Mouse (Mus musculus): ENCODE results near the gene Sesn2. TPM values are rescaled to one million over a fixed set of nuclear protein-coding genes. Genes with fewer than 3 reads are reported as not detected.

Gene Sesn2
- polyA plus RNA-seq, 1 experiment, result 41.6 TPM

DNA sequence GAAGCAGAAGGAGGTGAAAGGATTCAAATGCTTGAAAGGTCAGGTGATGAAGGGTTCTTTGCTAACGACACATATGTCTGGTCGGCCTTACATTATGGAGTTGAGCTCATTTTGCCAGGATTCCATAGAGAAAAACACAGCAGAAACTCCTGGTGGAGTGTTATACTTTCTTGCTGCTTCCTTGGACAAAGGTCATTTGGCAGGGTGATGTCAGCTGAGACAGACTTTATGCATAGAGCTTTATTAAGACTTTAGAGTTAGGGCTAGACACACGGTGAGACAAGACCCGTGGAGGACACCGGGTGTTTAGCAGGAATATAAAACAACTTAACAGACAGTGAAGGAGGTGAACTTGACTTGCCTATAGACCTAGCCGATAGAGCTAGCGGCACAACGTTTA, 32.5 kb downstream of the Sesn2 start:
- Histone ChIP-seq H3K9ac (ENCODE audit: low read depth, poor library complexity, severe bottlenecking) (no peak overlapping the region), H3K9me3 (replicated peaks; ENCODE audit: control insufficient read depth, insufficient read depth, low read length, poor library complexity, severe bottlenecking) (no peaks in the 10 kb centered on the region), H3K4me1 (ENCODE audit: control insufficient read depth, insufficient read depth, low read length) (no peaks in the 10 kb centered on the region), H3K27me3 (ENCODE audit: control insufficient read depth, insufficient read depth, low read length, poor library complexity, severe bottlenecking) (no peaks in the 10 kb centered on the region), H3K27ac (ENCODE audit: insufficient read depth, low read length) (no peak overlapping the region), H3K4me3 (ENCODE audit: low read depth, low read length) (no peak overlapping the region), H3K36me3 (ENCODE audit: control insufficient read depth, insufficient read depth, low read length, poor library complexity, severe bottlenecking) (no peaks in the 10 kb centered on the region)
- no peak for TF ChIP-seq CTCF (IDR thresholded peaks at IDR 0.05; ENCODE audit: low read depth, low read length)
- no peak for TF ChIP-seq EP300 (IDR thresholded peaks at IDR 0.05; ENCODE audit: insufficient read depth, low read depth, low read length)
- TF ChIP-seq POLR2A (IDR thresholded peaks at IDR 0.05; ENCODE audit: insufficient read depth, low read length), result no peak

DNA sequence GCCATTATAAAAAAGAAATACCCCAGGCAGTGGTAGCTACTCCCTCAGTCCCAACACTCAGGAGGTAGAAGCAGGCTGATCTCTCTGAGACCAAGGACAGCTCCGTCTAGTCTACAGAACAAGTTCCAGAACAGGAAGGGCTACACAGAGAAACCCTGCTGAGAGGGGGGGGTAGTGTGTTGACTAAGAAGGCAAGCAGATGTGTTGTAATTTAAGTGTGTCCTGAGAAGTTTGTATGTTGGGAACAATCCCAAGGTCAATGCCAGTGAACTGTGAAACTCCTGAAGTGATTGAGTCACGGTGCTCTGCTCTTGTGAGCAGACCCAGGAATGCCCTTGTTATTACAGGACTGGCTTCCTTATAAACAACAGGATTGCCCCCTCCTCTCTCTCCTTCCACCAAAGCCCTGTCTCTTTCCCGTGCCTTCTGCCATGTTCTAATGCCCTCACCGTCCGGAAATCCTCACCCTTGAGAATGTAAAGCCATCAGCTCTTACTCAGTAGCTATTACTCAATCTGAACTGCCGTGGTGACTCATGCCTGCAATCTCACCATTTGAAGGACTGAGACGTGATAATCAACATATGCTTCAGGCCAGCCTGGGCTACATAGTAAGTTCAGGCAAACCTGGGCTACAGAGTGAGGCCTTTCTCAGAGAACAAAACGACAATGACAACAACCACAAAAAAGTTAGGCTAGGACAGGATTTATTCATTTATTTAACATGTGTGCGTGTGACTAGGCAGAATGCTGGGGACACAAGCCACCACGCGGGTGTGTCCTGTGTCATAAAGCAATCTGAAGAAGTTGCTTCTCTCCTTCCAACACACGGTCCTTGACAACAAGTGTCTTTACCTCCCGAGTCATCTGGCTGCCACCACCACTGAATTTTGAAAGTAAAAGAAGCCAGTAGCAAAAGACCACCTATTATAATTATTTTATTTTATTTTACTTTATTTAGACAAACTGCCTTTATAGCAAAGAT, 34.1 kb downstream of the Sesn2 start:
- no peaks in the 10 kb centered on the region for H3K36me3 ChIP-seq (ENCODE audit: control insufficient read depth, insufficient read depth, low read length, poor library complexity, severe bottlenecking)
- no peaks in the 10 kb centered on the region for H3K27me3 ChIP-seq (ENCODE audit: control insufficient read depth, insufficient read depth, low read length, poor library complexity, severe bottlenecking)
- no peak overlapping the region for H3K9ac ChIP-seq (ENCODE audit: low read depth, poor library complexity, severe bottlenecking)
- H3K27ac ChIP-seq (ENCODE audit: insufficient read depth, low read length), result no peak overlapping the region
- H3K4me3 ChIP-seq (ENCODE audit: low read depth, low read length), result no peak overlapping the region
- no peak for TF ChIP-seq POLR2A (IDR thresholded peaks at IDR 0.05; ENCODE audit: insufficient read depth, low read length)
- no peak for TF ChIP-seq EP300 (IDR thresholded peaks at IDR 0.05; ENCODE audit: insufficient read depth, low read depth, low read length)
- TF ChIP-seq CTCF (IDR thresholded peaks at IDR 0.05; ENCODE audit: low read depth, low read length), result no peak
- no peaks in the 10 kb centered on the region for H3K4me1 ChIP-seq (ENCODE audit: control insufficient read depth, insufficient read depth, low read length)
- no peaks in the 10 kb centered on the region for H3K9me3 ChIP-seq (replicated peaks; ENCODE audit: control insufficient read depth, insufficient read depth, low read length, poor library complexity, severe bottlenecking)

DNA sequence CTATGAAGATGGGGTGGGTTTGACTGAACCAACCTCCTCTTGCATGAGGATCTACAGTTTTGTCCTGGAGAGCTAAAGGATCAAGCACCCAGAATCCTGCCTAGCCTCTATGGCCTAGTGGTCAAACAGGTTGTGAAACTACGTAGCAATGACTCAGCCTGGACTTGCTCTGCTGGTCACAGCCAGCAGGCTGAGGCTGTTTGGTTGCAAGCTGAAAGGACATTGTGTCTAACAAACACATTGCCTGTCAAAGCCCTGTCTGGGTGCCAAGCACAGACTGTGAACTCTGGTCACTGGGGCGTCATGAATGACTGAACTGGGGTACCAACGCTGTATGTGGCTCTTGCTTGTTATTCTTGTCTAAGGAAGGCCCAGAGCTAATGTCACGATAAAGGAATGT, 35.7 kb downstream of the Sesn2 start:
- Histone ChIP-seq H3K9me3 (replicated peaks; ENCODE audit: control insufficient read depth, insufficient read depth, low read length, poor library complexity, severe bottlenecking) (no peaks in the 10 kb centered on the region), H3K27ac (ENCODE audit: insufficient read depth, low read length) (no peak overlapping the region), H3K36me3 (ENCODE audit: control insufficient read depth, insufficient read depth, low read length, poor library complexity, severe bottlenecking) (no peaks in the 10 kb centered on the region), H3K9ac (ENCODE audit: low read depth, poor library complexity, severe bottlenecking) (no peak overlapping the region), H3K4me1 (ENCODE audit: control insufficient read depth, insufficient read depth, low read length) (no peaks in the 10 kb centered on the region), H3K4me3 (ENCODE audit: low read depth, low read length) (no peak overlapping the region), H3K27me3 (ENCODE audit: control insufficient read depth, insufficient read depth, low read length, poor library complexity, severe bottlenecking) (no peaks in the 10 kb centered on the region)
- no peak for TF ChIP-seq POLR2A (IDR thresholded peaks at IDR 0.05; ENCODE audit: insufficient read depth, low read length)
- no peak for TF ChIP-seq EP300 (IDR thresholded peaks at IDR 0.05; ENCODE audit: insufficient read depth, low read depth, low read length)
- TF ChIP-seq CTCF (IDR thresholded peaks at IDR 0.05; ENCODE audit: low read depth, low read length), result no peak

GRCm38 (mm10) chr4:132473411-132473810, 36.9 kb downstream of the Sesn2 start:
- Histone ChIP-seq H3K4me1 (ENCODE audit: control insufficient read depth, insufficient read depth, low read length) (no peaks in the 10 kb centered on the region), H3K9me3 (replicated peaks; ENCODE audit: control insufficient read depth, insufficient read depth, low read length, poor library complexity, severe bottlenecking) (no peaks in the 10 kb centered on the region), H3K36me3 (ENCODE audit: control insufficient read depth, insufficient read depth, low read length, poor library complexity, severe bottlenecking) (no peaks in the 10 kb centered on the region), H3K4me3 (ENCODE audit: low read depth, low read length) (no peak overlapping the region), H3K27ac (ENCODE audit: insufficient read depth, low read length) (no peak overlapping the region), H3K27me3 (ENCODE audit: control insufficient read depth, insufficient read depth, low read length, poor library complexity, severe bottlenecking) (no peaks in the 10 kb centered on the region), H3K9ac (ENCODE audit: low read depth, poor library complexity, severe bottlenecking) (0 out of 2 replicates have a peak overlapping the region, but pooled peaks have one; percentile 32)
- TF ChIP-seq POLR2A (IDR thresholded peaks at IDR 0.05; ENCODE audit: insufficient read depth, low read length) (no peak), EP300 (IDR thresholded peaks at IDR 0.05; ENCODE audit: insufficient read depth, low read depth, low read length) (no peak), CTCF (IDR thresholded peaks at IDR 0.05; ENCODE audit: low read depth, low read length) (no peak)

DNA sequence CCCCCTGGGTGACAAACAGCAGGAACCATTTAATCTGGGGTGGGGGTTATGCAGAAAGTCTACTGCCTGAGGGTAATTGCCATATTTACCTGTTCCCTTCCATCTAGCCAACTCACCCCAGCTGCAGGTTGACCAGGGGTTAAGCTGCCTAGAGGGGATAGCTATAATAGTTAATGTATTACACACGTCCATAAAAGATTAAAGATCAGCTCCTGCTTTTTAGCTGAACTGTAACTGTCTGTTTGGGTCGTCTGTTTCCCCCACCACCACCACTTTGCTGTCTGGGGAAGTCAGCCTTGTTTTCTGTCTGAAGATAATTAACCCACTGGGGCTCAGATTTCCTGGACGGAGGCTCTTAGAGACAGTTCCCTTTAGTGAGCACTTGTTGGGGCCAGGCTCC, 40.4 kb downstream of the Sesn2 start:
- Histone ChIP-seq H3K36me3 (ENCODE audit: control insufficient read depth, insufficient read depth, low read length, poor library complexity, severe bottlenecking) (no peaks in the 10 kb centered on the region), H3K27ac (ENCODE audit: insufficient read depth, low read length) (no peak overlapping the region), H3K27me3 (ENCODE audit: control insufficient read depth, insufficient read depth, low read length, poor library complexity, severe bottlenecking) (no peaks in the 10 kb centered on the region), H3K9me3 (replicated peaks; ENCODE audit: control insufficient read depth, insufficient read depth, low read length, poor library complexity, severe bottlenecking) (no peaks in the 10 kb centered on the region), H3K9ac (ENCODE audit: low read depth, poor library complexity, severe bottlenecking) (no peak overlapping the region), H3K4me1 (ENCODE audit: control insufficient read depth, insufficient read depth, low read length) (no peaks in the 10 kb centered on the region), H3K4me3 (ENCODE audit: low read depth, low read length) (no peak overlapping the region)
- TF ChIP-seq CTCF (IDR thresholded peaks at IDR 0.05; ENCODE audit: low read depth, low read length) (no peak), POLR2A (IDR thresholded peaks at IDR 0.05; ENCODE audit: insufficient read depth, low read length) (no peak)

- TF ChIP-seq CTCF (IDR thresholded peaks at IDR 0.05; ENCODE audit: low read depth, low read length) (no peak), POLR2A (IDR thresholded peaks at IDR 0.05; ENCODE audit: insufficient read depth, low read length) (peak; percentile 1)
- Histone ChIP-seq H3K27ac (ENCODE audit: insufficient read depth, low read length) (no peak overlapping the region), H3K27me3 (ENCODE audit: control insufficient read depth, insufficient read depth, low read length, poor library complexity, severe bottlenecking) (no peaks in the 10 kb centered on the region)
Observed at GRCm38 (mm10) chr4:132464255-132464613, 46.1 kb downstream of the Sesn2 start.

More at GRCm38 (mm10) chr4:132464255-132464613, 46.1 kb downstream of the Sesn2 start:
- Histone ChIP-seq H3K4me1 (ENCODE audit: control insufficient read depth, insufficient read depth, low read length) (peaks cover 2% of the 10 kb centered on the region), H3K9me3 (replicated peaks; ENCODE audit: control insufficient read depth, insufficient read depth, low read length, poor library complexity, severe bottlenecking) (no peaks in the 10 kb centered on the region), H3K36me3 (ENCODE audit: control insufficient read depth, insufficient read depth, low read length, poor library complexity, severe bottlenecking) (peaks cover 18% of the 10 kb centered on the region), H3K4me3 (ENCODE audit: low read depth, low read length) (peak overlapping the region; percentile 94), H3K9ac (ENCODE audit: low read depth, poor library complexity, severe bottlenecking) (peak overlapping the region; percentile 65)
